Mouse (Mus musculus) CD4-positive, CD25-positive, alpha-beta regulatory T cell, adult 2 months (primary cell): Measurements from ENCODE around the gene Ppp1r14a.

Experiments
- DNase-seq: peaks from one replicate; pipeline ENCODE4 v3.0.0-alpha.2; 2012; ENCODE audit warnings: low read depth, low spot score

Gene Ppp1r14a

DNA sequence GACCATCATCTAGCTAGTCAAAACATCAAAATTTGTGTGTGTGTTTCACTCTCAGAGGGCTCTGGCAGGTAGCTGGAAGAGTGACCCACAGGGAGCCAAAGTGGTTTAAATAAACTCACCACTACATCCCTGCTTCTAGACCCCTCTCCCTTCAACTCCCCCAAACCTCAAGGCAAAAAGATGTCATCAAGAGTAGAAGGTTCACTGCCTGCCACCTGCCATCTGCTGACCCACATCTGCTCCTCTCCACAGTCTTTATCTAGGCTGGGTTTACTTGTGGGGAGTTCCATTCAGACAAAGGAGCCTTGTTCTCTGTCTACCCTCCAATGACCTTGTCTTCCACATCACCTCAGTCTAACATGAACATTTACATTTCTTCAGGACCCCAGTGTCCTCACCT lies 9.8 kb upstream of the Ppp1r14a start:
- DNase-seq = no peak

GRCm38 (mm10) chr7:29279924-29280323 lies 9.2 kb upstream of the Ppp1r14a start:
- DNase-seq = no peak

DNA sequence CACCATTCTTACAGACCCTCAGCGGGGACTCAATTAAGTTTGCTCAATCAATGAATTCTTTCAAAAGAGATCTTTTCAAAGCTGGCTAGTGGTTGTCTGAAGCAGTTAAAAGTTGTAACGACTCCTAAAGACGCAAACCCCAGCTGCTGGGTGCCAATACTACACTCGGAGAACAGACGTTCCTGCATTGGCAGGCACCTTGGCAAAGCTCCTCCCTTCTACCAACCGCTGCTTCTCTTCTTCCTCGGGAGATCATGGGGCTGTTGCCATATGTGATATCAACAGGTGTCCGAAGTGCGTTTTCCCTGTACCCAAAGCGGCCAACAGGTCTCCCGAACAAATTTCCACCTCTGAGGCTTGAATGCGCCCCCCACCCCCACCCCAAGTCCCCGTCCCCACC lies 8.3 kb upstream of the Ppp1r14a start:
- DNase-seq = peak; percentile 49

DNA sequence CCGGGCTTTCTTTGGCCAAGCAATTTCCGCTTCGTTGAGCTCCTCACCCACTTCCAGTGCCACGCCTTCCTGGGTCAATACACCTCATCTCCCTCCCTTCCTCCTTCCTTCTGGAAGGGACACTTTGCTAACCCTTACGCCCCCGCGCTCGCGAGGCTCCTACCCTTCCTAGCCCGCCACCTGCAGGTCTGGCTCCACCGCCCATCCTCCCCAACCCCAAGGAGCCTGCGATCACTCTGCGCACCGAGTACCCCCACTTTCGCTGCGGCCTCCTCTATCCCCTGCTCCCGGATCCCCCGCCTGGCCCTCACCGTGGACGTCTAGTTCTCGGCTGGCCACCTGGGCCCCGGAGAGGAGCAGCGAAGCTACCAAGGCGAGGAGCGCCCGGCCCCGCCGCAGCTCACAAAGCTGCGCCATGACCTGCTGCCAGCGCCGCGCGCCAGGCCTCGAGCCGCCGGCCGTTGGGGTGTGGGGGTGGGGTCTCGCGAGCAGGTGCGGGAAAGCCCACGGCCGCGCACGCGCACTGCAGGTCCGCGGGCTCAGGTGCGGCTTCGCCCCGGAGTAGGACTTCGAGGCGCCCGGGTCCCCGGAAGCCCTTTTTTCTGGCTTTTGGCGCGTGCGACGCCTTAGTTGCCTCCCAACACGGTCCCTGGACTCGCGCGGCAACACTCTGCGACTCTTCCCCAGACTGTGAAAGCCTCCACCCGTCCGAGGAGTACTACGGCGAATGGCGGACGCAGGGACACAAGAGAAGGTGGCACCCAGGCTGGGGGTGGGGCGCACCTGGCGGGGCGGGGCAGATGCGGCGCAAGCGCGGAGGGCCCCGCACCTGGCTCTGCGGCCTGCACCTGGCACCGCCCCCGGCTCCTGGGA lies 7.7 kb upstream of the Ppp1r14a start, which contains the start of gene Spint2:
TSS of gene Spint2 (minus strand) at position 712 of the 873 bp plus-strand sequence.
- peak; percentile 79 for DNase-seq

- DNase-seq = no peak
Measured at GRCm38 (mm10) chr7:29282074-29282554, 7.0 kb upstream of the Ppp1r14a start.

DNA sequence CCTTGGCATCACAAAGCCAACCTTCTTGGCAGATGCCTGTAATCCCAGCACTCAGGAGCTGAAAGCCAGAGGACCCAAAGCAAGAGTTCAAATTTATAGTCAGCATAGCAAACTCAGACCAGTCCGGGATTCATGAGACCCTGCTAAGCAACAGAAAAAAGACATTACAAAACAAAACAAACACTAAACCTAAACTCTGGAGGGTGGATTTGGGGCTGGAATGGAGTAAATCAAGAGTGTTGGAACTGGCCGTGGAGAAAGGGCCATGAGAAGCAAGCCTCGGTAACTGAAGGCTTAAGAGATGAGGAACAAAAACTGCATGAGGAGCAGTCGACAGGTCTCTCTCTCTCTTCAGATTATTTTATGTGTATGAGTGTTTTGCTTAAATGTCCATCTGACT lies 5.2 kb upstream of the Ppp1r14a start:
- no peak for DNase-seq

DNA sequence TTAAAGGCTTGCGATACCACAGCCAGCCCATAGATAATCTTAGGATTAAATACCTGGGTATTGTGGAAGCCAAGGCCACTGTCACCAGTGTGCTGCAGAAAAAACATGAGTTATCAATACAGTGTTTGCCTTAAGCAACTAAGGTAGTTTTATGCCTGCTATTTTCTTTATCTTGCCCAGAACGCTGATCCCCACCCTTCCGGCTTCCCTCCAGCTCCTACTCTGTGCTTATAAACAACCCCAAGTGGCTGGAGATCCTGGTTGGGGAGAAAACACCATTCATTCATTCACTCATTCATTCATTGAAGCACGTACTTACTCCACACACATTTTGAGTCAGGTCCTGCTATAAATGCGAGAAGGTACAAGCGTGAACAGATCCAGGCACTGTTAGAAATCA lies 4.6 kb upstream of the Ppp1r14a start:
- DNase-seq = no peak

GRCm38 (mm10) chr7:29287481-29287880 lies 1.6 kb upstream of the Ppp1r14a start:
- no peak for DNase-seq

- no peak for DNase-seq
Measured at GRCm38 (mm10) chr7:29288079-29288478, 1.0 kb upstream of the Ppp1r14a start.

GRCm38 (mm10) chr7:29289856-29290255 lies 748 bp downstream of the Ppp1r14a start:
- no peak for DNase-seq

DNA sequence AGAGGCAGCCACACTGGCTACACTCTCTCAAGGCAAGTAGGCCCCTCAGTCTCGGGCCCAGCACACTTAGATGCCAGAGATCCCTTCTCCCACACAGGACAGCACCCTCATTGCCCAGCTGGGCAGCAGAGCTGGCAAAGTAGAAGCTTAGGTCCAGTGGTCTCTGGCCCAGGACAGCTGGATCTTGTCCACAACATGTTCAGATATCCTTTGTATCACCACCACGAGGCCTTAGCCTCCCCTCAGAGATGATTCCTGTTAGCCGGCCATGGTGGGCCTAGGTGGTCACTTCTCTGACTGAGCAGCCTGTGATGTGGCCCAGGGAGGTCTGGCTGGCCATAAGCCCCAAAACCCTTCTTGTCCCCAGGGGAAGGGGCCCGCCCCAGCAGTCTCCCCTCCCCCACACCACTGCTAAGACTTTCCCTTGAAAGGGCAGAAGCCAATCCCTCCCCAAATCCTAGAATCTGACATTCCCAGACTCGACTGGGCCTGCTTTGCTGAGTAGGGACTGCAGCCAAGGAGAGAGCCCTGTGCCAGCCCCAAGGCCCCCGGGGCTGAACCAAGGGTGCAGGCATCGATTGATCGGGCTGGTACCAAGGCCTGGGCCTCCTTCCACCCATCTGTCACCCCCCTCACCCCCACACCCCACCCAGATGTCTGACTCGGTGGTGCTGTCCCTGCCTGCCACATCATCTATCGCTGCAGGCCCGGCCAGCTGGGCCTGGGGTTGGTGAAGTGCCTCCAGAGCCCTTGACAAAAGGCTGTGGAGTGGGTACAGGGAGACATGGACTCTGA lies 1.8 kb downstream of the Ppp1r14a start:
- DNase-seq = no peak

- no peak for DNase-seq
Measured at GRCm38 (mm10) chr7:29291616-29292457, 2.7 kb downstream of the Ppp1r14a start.

DNA sequence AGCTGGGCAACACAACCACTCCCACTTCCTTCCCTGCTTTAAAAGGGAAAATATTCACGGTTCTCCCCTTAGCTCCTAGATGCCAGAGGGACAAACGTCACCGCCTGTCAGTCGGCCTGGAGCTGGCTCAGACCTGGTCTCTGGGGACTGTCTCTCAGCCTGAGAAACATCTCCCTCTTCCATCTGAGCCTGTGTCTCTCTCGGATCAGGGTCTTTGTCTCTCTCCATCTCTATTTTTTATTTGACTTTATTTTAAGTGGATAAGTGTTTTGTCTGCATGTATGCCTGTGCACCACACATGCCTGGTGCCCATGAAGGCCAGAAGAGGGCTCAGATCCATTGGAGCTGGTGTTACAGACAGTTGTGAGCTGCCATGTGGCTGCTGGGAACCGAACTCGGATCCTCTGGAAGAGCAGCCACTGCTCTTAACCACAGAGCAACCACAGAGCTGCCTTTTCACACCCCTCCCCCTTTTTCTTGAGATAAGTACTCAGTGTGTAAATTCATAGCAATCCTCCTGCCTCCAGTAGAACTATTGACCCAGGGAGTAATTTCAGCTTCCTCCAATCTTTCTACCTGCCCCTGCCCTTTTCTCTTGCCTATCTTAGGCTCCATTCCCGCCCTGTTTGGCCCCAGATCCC lies 3.5 kb downstream of the Ppp1r14a start:
- DNase-seq = no peak

- no peak for DNase-seq
Measured at GRCm38 (mm10) chr7:29293131-29294065, 4.3 kb downstream of the Ppp1r14a start.

GRCm38 (mm10) chr7:29294111-29294761 lies 5.1 kb downstream of the Ppp1r14a start:
- no peak for DNase-seq

DNA sequence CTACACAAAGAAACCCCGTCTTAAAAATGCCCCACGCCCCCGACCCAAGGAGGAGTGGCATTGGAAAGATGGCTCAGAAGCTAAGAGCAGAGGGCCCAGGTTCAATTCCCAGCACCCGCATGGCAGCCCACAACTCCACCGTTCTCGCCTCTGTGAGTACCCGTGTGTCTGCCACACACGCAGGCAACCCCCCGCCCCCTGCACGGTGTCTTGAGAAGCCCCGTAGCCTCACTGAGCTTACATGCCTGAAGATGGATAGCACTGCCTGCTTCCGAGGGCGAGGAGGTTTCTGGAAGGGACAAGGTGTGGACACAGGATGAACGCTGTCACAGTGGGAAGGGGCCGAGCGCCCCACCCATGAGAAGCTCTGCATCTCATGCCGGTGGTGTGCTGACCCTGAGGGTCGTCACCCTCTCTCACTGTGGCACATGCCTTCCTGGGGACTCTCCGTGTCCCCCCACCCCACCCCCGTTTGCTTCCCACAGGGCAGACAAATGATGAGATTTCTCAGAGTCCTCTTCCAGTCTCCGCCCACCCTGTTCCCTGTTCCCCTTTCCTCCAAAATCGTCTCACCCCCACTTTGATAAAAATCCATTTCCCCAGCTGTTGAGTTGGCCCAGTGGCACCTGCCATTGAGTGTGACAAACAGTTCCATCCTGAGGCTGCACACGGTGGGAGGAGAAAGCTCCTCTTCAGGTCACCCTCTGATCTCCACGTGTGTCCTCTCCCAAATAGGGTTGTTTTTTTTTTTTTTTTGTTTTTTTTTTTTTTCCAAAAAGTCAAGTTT lies 6.9 kb downstream of the Ppp1r14a start:
- no peak for DNase-seq

DNA sequence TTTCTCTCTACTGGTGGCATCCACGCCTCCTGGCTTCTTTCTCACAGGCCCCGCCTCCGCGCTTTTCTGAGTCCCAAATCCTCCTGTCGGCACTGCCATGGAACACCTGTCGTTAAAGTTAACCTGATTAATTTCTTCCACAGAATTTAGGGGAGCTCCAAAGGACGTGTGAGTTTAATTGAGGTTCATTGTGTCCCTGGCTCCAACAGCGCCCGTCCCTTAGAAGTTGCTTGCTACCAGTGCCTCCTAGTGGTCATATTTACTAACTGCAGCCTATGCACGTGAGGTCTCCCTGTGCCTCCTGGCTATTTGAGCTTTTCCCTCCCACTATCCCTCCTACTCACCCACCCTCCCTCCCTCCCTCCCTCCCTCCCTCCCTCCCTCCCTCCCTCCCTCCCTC lies 7.9 kb downstream of the Ppp1r14a start:
- DNase-seq = peak; percentile 85

GRCm38 (mm10) chr7:29301127-29301566 lies 12.0 kb downstream of the Ppp1r14a start:
- DNase-seq = peak; percentile 77

DNA sequence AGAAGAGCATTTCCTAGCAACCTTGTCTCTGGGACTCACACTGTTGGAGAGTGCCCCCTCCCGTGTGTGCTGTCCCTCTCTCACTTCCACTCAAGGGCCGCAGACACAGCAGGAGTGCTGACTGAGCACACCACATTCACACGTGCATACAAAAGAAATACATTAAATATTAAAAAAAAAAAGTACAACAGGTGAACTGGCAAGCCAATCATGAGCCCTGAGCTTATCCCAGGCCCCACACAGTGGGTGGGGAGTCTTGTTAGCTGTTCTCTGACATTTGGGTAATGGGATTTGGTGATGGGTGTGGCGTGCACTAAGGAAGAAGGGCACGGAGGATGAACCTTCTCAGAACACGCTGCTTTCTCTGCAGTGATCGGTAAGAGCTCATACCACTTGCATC lies 13.5 kb downstream of the Ppp1r14a start:
- no peak for DNase-seq
